Mouse (Mus musculus): ENCODE data around the gene Gpr4. TPM values are rescaled to one million over a fixed set of nuclear protein-coding genes. Genes with fewer than 3 reads are reported as not detected.

Gene Gpr4
- total RNA-seq, 2 experiments from 2014 or later: 4.1 to 4.6 TPM

GRCm38 (mm10) chr7:19255395-19255794 is 43.1 kb downstream of the Gpr4 start:
- DNase-seq (ENCODE audit: low spot score in 2 of 2): no peak

- DNase-seq (ENCODE audit: low spot score in 2 of 2): no peak
Measured at GRCm38 (mm10) chr7:19256567-19256966, 44.2 kb downstream of the Gpr4 start.

GRCm38 (mm10) chr7:19257390-19258022 is 45.2 kb downstream of the Gpr4 start:
- DNase-seq (ENCODE audit: low spot score in 2 of 2): peak in 1 of 2 experiments; percentile 67

- DNase-seq (ENCODE audit: low spot score in 2 of 2): no peak
Measured at GRCm38 (mm10) chr7:19258336-19258735, 46.0 kb downstream of the Gpr4 start.

GRCm38 (mm10) chr7:19265147-19265546 is 52.8 kb downstream of the Gpr4 start:
- DNase-seq (ENCODE audit: low spot score in 2 of 2): no peak

- DNase-seq (ENCODE audit: low spot score in 2 of 2): no peak
Measured at GRCm38 (mm10) chr7:19265928-19266822, 53.8 kb downstream of the Gpr4 start.

GRCm38 (mm10) chr7:19267051-19267450 is 54.7 kb downstream of the Gpr4 start:
- DNase-seq (ENCODE audit: low spot score in 2 of 2): no peak

GRCm38 (mm10) chr7:19268993-19269681 is 56.8 kb downstream of the Gpr4 start:
- no peak for DNase-seq (ENCODE audit: low spot score in 2 of 2)

GRCm38 (mm10) chr7:19269721-19270441 is 57.5 kb downstream of the Gpr4 start:
- DNase-seq (ENCODE audit: low spot score in 2 of 2): no peak

GRCm38 (mm10) chr7:19270509-19271237 is 58.3 kb downstream of the Gpr4 start:
- no peak for DNase-seq (ENCODE audit: low spot score in 2 of 2)

GRCm38 (mm10) chr7:19271238-19272172 is 59.2 kb downstream of the Gpr4 start, which contains the start of gene Vasp:
Gene Vasp, minus strand, starts transcription at chr7:19271817.
- peak; percentile 76 to 85 for DNase-seq (ENCODE audit: low spot score in 2 of 2)

GRCm38 (mm10) chr7:19272173-19272764 is 59.9 kb downstream of the Gpr4 start:
- DNase-seq (ENCODE audit: low spot score in 2 of 2): no peak

Small RNAs within 50 kb of the gene (microRNA-seq; reads per million reads assigned to microRNA genes)
- 6,749 to 6,898 reads per million in 2 experiments for gene Mir330

Other genes starting within 250 kb of the Gpr4 start
- 1 to 10 TPM in 1 of 2 experiments, under 1 TPM in 1; 0.48 to 1.3 TPM for gene Nanos2, start 225.1 kb upstream of the Gpr4 start, total RNA-seq (2021)
- 10 to 100 TPM; 35.6 to 40.5 TPM for gene Mypop, start 221.3 kb upstream of the Gpr4 start, total RNA-seq (2021)
- 10 to 100 TPM; 43.7 to 44.5 TPM for gene Irf2bp1, start 208.5 kb upstream of the Gpr4 start, total RNA-seq (2021)
- not detected for gene Foxa3, start 189.0 kb upstream of the Gpr4 start, total RNA-seq (2021)
- 100 to 1,000 TPM; 103 to 105 TPM for gene Sympk, start 188.2 kb upstream of the Gpr4 start, total RNA-seq (2021)
- under 1 TPM in 1 of 2 experiments, not detected in 1; 0.21 TPM for gene Rsph6a, start 157.8 kb upstream of the Gpr4 start, total RNA-seq (2021)
- gene Dmwd, start 136.3 kb upstream of the Gpr4 start, total RNA-seq (2021): 100 to 1,000 TPM; 141 to 147 TPM
- gene Dmpk, start 128.7 kb upstream of the Gpr4 start, total RNA-seq (2021): 10 to 100 TPM; 33.0 to 42.3 TPM
- gene Six5, start 117.9 kb upstream of the Gpr4 start, total RNA-seq (2021): 1 to 10 TPM; 2.1 to 2.7 TPM
- under 1 TPM; 0.72 to 0.78 TPM for gene Gm4969, start 94.2 kb upstream of the Gpr4 start, total RNA-seq (2021)
- 10 to 100 TPM; 11.0 to 14.0 TPM for gene Fbxo46, start 92.7 kb upstream of the Gpr4 start, total RNA-seq (2021)
- gene Qpctl, start 63.2 kb upstream of the Gpr4 start, total RNA-seq (2021): 10 to 100 TPM; 19.5 to 22.4 TPM
- 10 to 100 TPM; 76.5 to 86.4 TPM for gene Snrpd2, start 62.8 kb upstream of the Gpr4 start, total RNA-seq (2021)
- 1 to 10 TPM in 1 of 2 experiments, under 1 TPM in 1; 0.55 to 1.6 TPM for gene Gipr, start 46.4 kb upstream of the Gpr4 start, total RNA-seq (2021)
- gene Eml2, start 36.1 kb upstream of the Gpr4 start, total RNA-seq (2021): 100 to 1,000 TPM; 175 to 197 TPM
- 10 to 100 TPM; 37.3 to 39.9 TPM for gene Opa3, start 15.8 kb downstream of the Gpr4 start, total RNA-seq (2021)
- gene Vasp, start 59.3 kb downstream of the Gpr4 start, total RNA-seq (2021): 10 to 100 TPM; 23.2 to 24.2 TPM
- under 1 TPM in 1 of 2 experiments, not detected in 1; 0.79 TPM for gene Ppm1n, start 67.5 kb downstream of the Gpr4 start, total RNA-seq (2021)
- gene Rtn2, start 70.1 kb downstream of the Gpr4 start, total RNA-seq (2021): 100 to 1,000 TPM in 1 of 2 experiments, 10 to 100 TPM in 1; 93.0 to 104 TPM
- 1 to 10 TPM; 6.1 to 6.5 TPM for gene Fosb, start 97.5 kb downstream of the Gpr4 start, total RNA-seq (2021)
- 10 to 100 TPM; 38.3 to 44.7 TPM for gene Ercc1, start 132.2 kb downstream of the Gpr4 start, total RNA-seq (2021)
- gene Cd3eap, start 146.9 kb downstream of the Gpr4 start, total RNA-seq (2021): 10 to 100 TPM; 19.6 to 19.8 TPM
- gene Ppp1r13l, start 147.2 kb downstream of the Gpr4 start, total RNA-seq (2021): 1 to 10 TPM; 4.5 to 6.7 TPM
- gene Ercc2, start 169.5 kb downstream of the Gpr4 start, total RNA-seq (2021): 10 to 100 TPM; 28.2 to 34.7 TPM
- gene Klc3, start 191.6 kb downstream of the Gpr4 start, total RNA-seq (2021): 1 to 10 TPM; 3.5 to 4.1 TPM
- gene Ckm, start 192.2 kb downstream of the Gpr4 start, total RNA-seq (2021): not detected
- gene Mark4, start 246.3 kb downstream of the Gpr4 start, total RNA-seq (2021): 100 to 1,000 TPM; 114 to 119 TPM

All from layer of hippocampus, postnatal 14 days (tissue).